Mouse (Mus musculus): Measurements from ENCODE around the gene Zyx. TPM values are rescaled to one million over a fixed set of nuclear protein-coding genes. Genes with fewer than 3 reads are reported as not detected.

The Zyx gene
- total RNA-seq, 1 experiment from 2014 or later, result 117 TPM

DNA sequence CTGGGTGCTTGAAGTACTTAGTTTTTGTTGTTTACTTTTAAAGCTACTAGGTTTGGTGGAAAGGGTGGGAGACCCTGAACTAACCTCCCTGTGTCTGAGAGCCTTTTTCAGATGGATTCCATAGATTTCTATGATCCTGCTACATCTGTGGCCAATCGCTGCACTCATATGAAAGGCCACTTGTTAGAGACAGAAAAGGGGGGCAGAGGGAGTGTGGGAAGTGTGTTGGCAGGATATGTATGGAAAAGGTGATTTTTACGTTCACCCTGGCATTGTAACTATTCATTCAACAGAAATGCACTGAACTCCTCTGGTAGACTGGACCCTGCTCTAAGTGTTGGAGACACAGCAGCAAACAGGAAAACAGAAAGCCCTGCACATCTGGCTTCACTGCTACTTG is 31.8 kb downstream of the Zyx start:
- no peak for ATAC-seq (replicated peaks; ENCODE audit: insufficient number of reproducible peaks, low FRiP score, low TSS enrichment, poor library complexity, severe bottlenecking)

DNA sequence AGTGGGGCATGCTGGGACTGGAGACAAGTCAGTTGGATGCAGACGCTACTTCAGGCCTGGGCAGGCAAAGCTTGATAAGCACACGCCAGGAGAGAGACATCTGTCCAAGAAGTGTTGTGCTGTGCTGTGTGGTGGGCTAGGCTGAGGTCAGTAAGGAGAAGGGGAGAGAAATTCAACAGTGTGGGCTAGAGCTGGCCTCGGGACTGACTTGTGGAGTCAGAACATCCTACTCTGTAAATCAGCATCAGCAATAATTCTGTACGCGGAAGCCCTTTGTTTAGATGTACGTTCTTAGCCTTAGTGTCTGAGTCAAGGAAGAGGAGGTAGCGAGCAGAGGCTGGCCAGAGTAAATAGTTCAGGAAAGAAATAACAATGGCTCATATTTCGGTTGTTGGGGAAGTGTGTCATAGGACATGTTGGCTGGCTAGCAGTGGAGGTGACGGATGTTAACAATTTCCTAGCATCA is 32.5 kb downstream of the Zyx start:
- no peak for ATAC-seq (replicated peaks; ENCODE audit: insufficient number of reproducible peaks, low FRiP score, low TSS enrichment, poor library complexity, severe bottlenecking)

- ATAC-seq (replicated peaks; ENCODE audit: insufficient number of reproducible peaks, low FRiP score, low TSS enrichment, poor library complexity, severe bottlenecking), result no peak
Measured at GRCm38 (mm10) chr6:42383360-42383759, 33.9 kb downstream of the Zyx start.

- no peak for ATAC-seq (replicated peaks; ENCODE audit: insufficient number of reproducible peaks, low FRiP score, low TSS enrichment, poor library complexity, severe bottlenecking)
Measured at GRCm38 (mm10) chr6:42385635-42386034, 36.2 kb downstream of the Zyx start.

- no peak for ATAC-seq (replicated peaks; ENCODE audit: insufficient number of reproducible peaks, low FRiP score, low TSS enrichment, poor library complexity, severe bottlenecking)
Measured at GRCm38 (mm10) chr6:42391796-42392330, 42.4 kb downstream of the Zyx start.

DNA sequence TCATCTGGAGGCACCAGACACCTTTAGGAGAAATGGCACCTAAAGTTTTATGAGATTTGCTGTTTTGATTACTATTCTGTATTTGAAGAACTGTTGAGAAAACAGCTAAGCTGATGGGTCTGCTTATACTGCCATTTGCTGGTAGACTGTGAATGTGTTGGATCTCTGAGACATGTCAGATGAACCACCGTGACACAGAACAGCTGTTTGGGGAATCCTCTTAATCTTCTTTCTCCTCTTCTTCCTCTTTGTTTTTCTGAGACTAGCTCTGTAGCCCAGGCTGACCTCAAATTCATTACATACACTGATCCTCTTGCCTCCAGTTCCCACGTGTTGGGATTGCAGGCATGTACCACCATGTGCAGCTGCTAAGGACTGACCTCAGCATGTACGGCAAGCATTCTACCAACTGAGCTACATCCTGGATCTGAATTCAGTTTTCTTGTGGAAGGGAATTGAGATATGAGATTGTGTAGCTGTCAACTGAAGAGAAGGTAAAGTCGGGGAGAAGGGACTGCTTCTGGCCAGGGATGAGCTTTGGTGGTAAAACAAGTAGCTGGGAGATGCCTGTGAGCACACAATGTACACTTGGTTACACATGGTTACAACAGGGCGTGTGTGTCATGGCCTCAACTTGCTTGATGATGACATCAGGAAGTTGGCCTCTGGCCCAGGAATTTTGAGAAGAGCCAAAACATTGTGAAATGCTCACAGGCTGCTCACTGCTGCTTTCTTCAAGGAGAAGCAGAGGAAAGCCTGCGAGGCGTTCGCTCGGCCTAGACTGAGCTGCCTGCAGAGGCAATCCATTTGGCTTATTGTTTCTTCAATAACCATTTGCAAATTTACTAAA is 46.8 kb downstream of the Zyx start:
- ATAC-seq (replicated peaks; ENCODE audit: insufficient number of reproducible peaks, low FRiP score, low TSS enrichment, poor library complexity, severe bottlenecking), result peak; percentile 90

DNA sequence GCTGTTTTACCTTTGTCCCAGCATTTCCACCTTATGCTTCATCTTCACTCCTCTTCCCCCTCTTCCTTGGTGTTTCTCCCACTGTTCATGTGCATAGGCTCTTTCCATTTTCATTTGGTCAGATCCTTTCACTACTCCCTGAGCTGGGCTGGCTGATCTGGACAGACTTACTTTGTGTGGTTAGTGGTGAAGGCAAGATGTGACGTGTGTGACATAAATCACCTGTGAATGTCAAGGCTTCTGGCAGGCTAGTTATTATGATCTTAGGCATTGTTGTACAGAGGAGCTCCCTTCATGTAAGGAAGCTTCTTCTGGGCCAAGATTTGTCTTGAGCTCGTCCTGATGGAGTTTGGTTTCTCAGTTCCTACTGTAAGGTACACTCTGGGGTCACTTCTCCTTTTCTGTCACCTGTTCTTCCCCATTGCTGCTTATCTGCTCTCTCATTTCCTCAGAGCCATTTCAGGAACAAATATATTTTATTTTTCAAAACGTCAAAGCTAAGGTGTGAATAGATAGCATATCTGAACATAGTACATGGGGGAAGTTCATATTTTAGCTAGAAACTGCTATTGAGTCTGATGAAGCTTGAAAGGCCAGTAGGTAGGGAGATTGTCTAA is 47.7 kb downstream of the Zyx start:
- ATAC-seq (replicated peaks; ENCODE audit: insufficient number of reproducible peaks, low FRiP score, low TSS enrichment, poor library complexity, severe bottlenecking), result peak; percentile 34

DNA sequence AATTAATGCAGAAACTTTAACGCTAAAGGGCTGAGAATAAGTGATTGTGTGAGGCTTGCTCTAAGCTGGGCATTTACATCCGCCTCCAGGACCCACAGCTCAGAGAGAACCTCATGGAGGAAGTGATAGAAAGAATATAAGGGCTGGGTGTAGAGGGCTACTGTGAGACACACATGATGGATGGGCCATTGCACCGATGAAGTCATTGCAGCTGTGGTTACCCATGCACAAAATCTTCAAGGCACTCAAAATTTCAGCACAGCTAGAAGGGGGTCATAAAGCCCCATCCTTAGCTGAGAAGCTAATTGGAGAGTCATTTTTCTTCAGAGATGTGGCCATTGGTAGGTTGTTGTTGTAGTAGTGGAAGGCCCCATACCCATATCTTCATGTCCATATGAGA is 48.9 kb downstream of the Zyx start:
- ATAC-seq (replicated peaks; ENCODE audit: insufficient number of reproducible peaks, low FRiP score, low TSS enrichment, poor library complexity, severe bottlenecking), result no peak

- no peak for ATAC-seq (replicated peaks; ENCODE audit: insufficient number of reproducible peaks, low FRiP score, low TSS enrichment, poor library complexity, severe bottlenecking)
Measured at GRCm38 (mm10) chr6:42398998-42399397, 49.6 kb downstream of the Zyx start.

DNA sequence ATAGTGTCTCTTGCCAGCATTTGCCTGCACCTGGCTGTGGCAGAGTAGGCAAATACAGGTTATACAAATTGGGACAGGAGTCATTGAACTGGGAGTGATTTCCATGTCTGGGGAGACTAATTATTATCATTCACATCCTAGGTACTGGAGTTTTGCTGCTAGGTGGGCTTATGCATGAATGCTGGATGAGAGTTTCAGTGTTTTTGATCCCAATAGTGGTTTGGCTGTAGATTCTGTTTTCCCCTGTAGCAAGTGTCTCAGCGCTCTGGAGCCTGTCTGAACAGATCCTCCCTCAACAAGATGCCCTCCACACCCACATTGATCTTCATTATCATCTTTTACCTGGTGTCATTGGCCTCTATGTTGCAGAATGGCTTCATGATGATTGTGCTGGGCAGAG is 50.5 kb downstream of the Zyx start, which contains the start of gene Tas2r143:
Gene Tas2r143, plus strand, starts transcription at position 301 of the 400 bp plus-strand sequence.
- ATAC-seq (replicated peaks; ENCODE audit: insufficient number of reproducible peaks, low FRiP score, low TSS enrichment, poor library complexity, severe bottlenecking), result no peak

- ATAC-seq (replicated peaks; ENCODE audit: insufficient number of reproducible peaks, low FRiP score, low TSS enrichment, poor library complexity, severe bottlenecking), result no peak
Measured at GRCm38 (mm10) chr6:42405134-42405533, 55.7 kb downstream of the Zyx start, which contains the start of gene Tas2r135. Gene Tas2r135 (plus strand): TSS chr6:42405434.

Other genes starting within 250 kb of the Zyx start
- gene Tas2r139, start 208.7 kb upstream of the Zyx start, total RNA-seq (2017), result not detected in 3 replicates
- not detected in 3 replicates for gene Tas2r144, start 134.3 kb upstream of the Zyx start, total RNA-seq (2017)
- 5.0 to 6.2 TPM (median 6.1 TPM) in 3 replicates for gene Gstk1, start 103.7 kb upstream of the Zyx start, total RNA-seq (2017)
- gene Tmem139, start 87.7 kb upstream of the Zyx start, total RNA-seq (2017), result not detected in 3 replicates
- 60.1 to 70.0 TPM (median 67.4 TPM) in 3 replicates for gene Casp2, start 84.6 kb upstream of the Zyx start, total RNA-seq (2017)
- gene Clcn1, start 62.9 kb upstream of the Zyx start, total RNA-seq (2017), result not detected in 3 replicates
- 0.10 to 0.32 TPM in 2 of 3 replicates, not detected in the other for gene Fam131b, start 25.0 kb upstream of the Zyx start, total RNA-seq (2017)
- gene Epha1, start 23.6 kb downstream of the Zyx start, total RNA-seq (2017), result 0.29 to 0.43 TPM in 2 of 3 replicates, not detected in the other
- gene Tas2r143, start 50.6 kb downstream of the Zyx start, total RNA-seq (2017), result 2.9 to 4.2 TPM in 2 of 3 replicates, not detected in the other
- gene Tas2r135, start 55.8 kb downstream of the Zyx start, total RNA-seq (2017), result 1.6 TPM in 1 of 3 replicates, not detected in the others
- 1.1 TPM in 1 of 3 replicates, not detected in the others for gene Tas2r126, start 84.9 kb downstream of the Zyx start, total RNA-seq (2017)
- not detected in 3 replicates for gene Olfr458, start 115.6 kb downstream of the Zyx start, total RNA-seq (2017)
- gene Olfr457, start 126.7 kb downstream of the Zyx start, total RNA-seq (2017), result 0.19 TPM in 1 of 3 replicates, not detected in the others
- not detected in 3 replicates for gene Olfr456, start 137.6 kb downstream of the Zyx start, total RNA-seq (2017)
- not detected in 3 replicates for gene Olfr455, start 198.0 kb downstream of the Zyx start, total RNA-seq (2017)
- not detected in 3 replicates for gene Tcaf3, start 248.1 kb downstream of the Zyx start, total RNA-seq (2017)